Mouse (Mus musculus): ENCODE results near the gene Nkx1-2.

Nkx1-2 gene

GRCm38 (mm10) chr7:132599071-132599975, at the start of gene Nkx1-2:
Nkx1-2 (minus strand) TSS chr7:132599637.
- in situ Hi-C loops (cut with MboI; ENCODE audit: low sequenced_read_pairs), result no loop called here

DNA sequence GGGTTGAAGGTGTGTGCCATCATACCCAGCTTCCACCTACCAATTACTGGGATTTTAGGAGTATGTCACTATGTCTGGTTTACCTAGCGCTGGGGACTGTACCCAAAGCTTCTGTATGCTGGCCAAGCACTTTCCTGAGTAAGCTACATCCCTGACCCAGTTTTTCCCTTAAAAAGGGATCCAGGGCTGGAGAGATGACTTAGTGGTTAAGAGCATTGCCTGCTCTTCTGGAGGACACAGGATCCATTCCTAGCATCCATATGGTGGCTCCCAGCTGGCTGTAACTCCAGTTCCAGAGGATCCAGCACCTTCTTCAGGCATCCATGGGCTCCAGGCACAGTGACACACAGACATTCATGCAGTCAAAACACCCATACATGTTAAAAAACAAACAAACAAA, 47.1 kb upstream of the Nkx1-2 start:
- in situ Hi-C loops (cut with MboI; ENCODE audit: low sequenced_read_pairs), result no loop called here

DNA sequence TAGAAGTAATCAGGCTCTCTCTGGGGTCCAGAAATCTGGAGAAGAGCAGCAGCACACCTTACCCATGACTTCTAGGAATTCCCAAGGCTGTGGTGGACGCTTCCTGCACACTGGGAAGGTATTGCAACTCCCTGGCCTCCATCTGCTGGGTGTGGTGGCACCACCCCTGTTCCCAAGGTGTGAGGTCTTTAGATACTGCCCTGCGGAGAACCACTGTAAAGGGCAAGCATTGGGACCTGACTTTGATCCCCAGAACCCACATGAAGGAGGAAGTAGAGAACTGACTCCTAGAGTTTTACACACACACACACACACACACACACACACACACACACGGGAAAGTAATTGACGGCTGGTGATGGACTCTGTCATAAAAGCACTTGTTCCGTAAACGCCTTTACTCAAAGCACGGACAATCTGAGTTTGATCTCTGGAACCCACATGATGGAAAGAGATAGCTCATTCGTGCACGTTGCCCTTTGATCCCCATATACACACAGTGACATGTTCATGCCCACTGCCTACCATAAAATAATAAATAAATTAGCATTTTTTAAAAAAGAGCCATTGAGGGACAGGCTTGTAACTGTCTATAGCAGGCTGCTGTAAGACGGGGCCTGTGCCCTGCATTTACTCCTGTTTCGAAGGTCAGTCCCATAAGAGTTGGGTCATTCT, 45.3 kb upstream of the Nkx1-2 start:
- in situ Hi-C loops (cut with MboI; ENCODE audit: low sequenced_read_pairs), result no loop called here

- in situ Hi-C loops (cut with MboI; ENCODE audit: low sequenced_read_pairs), result no loop called here
Measured at GRCm38 (mm10) chr7:132641606-132642005, 42.2 kb upstream of the Nkx1-2 start.

DNA sequence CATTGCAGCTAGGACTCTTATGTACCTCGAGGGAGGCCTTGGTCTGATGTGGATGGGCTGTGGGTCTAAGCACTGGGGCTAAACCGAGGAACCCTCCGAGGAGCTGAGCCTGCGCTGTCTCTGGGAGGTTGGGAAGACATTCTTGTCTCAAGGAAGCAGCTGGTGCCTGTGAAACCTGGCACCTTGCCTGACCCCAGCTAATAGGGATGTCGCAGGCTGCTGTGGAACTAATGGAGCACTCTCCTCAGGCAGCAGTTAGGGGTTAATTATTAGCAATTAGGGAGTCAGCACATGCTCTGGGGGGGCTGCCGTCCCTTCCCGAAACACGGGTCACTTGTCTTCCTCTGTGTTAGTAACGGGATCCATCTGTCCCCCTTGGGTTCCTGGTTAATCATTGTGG, 41.5 kb upstream of the Nkx1-2 start:
- in situ Hi-C loops (cut with MboI; ENCODE audit: low sequenced_read_pairs), result no loop called here

DNA sequence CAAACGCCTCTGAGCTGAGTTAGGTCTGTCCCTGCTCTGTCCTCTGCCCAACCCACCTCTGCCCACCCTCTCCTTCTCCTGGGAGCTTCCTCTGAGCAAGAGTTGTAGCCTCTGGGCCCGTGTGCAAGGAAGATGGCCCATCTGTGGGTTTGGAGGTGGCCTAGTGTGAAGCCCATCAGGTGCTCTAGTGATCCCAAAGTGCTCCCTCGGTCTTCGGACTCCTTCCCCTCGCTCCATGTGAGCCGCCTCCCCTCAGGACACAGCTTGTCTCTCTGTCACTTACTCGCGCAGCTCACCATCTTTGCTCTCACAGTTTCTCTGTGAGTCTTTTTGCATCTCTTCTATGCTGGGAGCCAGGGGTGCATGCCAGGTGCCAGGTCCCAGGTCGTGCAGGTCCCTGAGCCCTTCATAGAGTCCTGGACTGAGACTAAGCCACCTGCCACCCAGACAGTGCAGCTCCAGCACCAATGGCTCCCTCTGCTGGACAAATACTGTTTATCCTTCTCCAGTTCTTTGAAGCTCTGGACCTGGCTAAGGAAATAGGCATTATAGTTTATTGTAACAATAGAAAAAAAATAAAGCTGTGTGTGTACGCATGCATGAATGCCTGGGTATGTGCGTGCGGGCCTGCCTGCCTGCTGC, 39.1 kb upstream of the Nkx1-2 start:
- in situ Hi-C loops (cut with MboI; ENCODE audit: low sequenced_read_pairs), result no loop called here

GRCm38 (mm10) chr7:132637292-132637691, 37.9 kb upstream of the Nkx1-2 start:
- in situ Hi-C loops (cut with MboI; ENCODE audit: low sequenced_read_pairs), result no loop called here

GRCm38 (mm10) chr7:132631313-132631712, 31.9 kb upstream of the Nkx1-2 start:
- in situ Hi-C loops (cut with MboI; ENCODE audit: low sequenced_read_pairs), result no loop called here

- in situ Hi-C loops (cut with MboI; ENCODE audit: low sequenced_read_pairs), result no loop called here
Measured at GRCm38 (mm10) chr7:132627448-132627847, 28.0 kb upstream of the Nkx1-2 start.

DNA sequence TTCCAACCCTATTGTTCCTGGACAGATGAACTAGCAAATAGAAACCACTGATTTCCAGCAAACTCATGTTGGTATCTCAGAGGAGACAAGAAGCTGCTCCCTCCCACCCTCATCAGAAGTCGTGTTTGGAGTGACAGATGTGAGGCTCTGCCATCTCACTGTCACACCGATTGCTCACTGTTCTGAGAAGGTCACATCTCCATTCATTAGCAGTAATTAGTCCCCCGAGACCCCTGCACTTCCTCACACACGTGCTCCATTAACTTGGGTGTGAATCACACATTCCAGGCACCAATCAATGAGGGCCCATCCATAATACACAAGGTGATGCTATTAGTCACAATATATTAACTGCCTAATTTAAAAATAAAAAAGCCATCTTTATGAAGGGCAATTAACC, 26.7 kb upstream of the Nkx1-2 start:
- in situ Hi-C loops (cut with MboI; ENCODE audit: low sequenced_read_pairs), result no loop called here

DNA sequence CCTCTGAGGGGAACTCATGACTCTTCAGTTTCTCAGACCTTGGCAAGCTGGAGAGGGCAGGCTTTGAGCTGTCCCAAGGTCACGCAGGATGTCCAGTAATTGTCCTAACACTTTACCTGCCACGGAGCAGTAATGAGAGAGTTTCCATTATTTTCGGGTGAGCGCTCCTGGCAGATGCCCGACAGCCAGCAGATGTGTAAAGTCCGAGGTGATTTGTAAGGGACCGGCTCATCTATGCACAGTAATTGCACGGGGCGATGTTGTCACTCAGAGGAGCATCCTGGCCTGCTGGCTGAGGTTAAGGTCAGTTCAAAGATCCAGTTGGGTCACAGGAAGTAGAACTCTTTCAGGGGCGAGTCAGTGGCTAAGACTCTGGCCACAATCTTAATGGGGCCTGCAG, 24.7 kb upstream of the Nkx1-2 start:
- in situ Hi-C loops (cut with MboI; ENCODE audit: low sequenced_read_pairs), result no loop called here

- in situ Hi-C loops (cut with MboI; ENCODE audit: low sequenced_read_pairs), result no loop called here
Measured at GRCm38 (mm10) chr7:132619975-132620918, 20.8 kb upstream of the Nkx1-2 start.

- in situ Hi-C loops (cut with MboI; ENCODE audit: low sequenced_read_pairs), result no loop called here
Measured at GRCm38 (mm10) chr7:132619549-132619948, 20.1 kb upstream of the Nkx1-2 start.

- in situ Hi-C loops (cut with MboI; ENCODE audit: low sequenced_read_pairs), result no loop called here
Measured at GRCm38 (mm10) chr7:132617021-132617564, 17.7 kb upstream of the Nkx1-2 start.

- in situ Hi-C loops (cut with MboI; ENCODE audit: low sequenced_read_pairs), result no loop called here
Measured at GRCm38 (mm10) chr7:132616391-132616790, 17.0 kb upstream of the Nkx1-2 start.

DNA sequence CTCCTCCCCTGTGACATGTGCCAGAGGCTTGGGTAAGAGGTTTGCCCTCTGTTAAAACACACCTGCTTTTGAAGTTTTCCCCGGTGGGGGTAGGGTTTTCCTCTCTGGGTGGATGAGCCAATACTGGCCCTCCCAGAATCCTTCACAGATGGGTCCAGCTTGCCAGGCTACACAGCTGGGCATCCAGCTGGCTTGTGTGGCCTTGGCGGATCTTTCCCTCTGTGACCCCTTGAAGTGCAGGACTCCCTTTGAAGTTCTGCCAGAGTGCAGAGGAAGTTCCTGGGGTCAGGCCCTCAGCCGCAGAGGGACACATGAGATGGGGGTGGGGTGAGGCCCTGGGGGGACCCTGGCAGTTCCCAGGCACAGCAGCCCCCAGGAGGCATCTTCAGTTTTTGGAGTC, 15.9 kb upstream of the Nkx1-2 start:
- in situ Hi-C loops (cut with MboI; ENCODE audit: low sequenced_read_pairs), result no loop called here

DNA sequence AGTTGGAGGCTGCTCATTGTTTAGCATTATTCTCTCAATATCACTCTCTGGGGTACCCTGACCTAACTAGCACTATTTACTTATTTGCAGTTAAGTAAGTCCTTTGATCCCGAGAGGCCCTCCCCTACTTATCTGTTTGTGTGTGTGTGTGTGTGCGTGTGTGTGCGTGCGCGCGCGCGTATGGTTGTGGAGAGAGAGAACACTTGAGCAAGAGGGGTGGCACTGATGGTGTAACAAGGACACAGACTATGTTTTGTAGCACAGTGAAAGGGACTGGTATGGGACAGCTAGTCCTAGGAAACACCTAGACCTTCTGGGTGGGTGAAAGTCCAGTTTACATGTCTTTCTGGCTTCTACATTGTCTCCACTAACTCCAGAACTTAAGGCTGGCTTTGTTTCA, 12.1 kb upstream of the Nkx1-2 start:
- in situ Hi-C loops (cut with MboI; ENCODE audit: low sequenced_read_pairs), result no loop called here

- in situ Hi-C loops (cut with MboI; ENCODE audit: low sequenced_read_pairs), result no loop called here
Measured at GRCm38 (mm10) chr7:132610468-132611318, 11.3 kb upstream of the Nkx1-2 start, which contains the start of gene Lhpp. Lhpp (plus strand) TSS chr7:132610638.

- in situ Hi-C loops (cut with MboI; ENCODE audit: low sequenced_read_pairs), result no loop called here
Measured at GRCm38 (mm10) chr7:132608316-132609020, 9.0 kb upstream of the Nkx1-2 start.

All from CH12F3 (cell line).